Mouse (Mus musculus): ENCODE data around the gene Cic.

Gene Cic

DNA sequence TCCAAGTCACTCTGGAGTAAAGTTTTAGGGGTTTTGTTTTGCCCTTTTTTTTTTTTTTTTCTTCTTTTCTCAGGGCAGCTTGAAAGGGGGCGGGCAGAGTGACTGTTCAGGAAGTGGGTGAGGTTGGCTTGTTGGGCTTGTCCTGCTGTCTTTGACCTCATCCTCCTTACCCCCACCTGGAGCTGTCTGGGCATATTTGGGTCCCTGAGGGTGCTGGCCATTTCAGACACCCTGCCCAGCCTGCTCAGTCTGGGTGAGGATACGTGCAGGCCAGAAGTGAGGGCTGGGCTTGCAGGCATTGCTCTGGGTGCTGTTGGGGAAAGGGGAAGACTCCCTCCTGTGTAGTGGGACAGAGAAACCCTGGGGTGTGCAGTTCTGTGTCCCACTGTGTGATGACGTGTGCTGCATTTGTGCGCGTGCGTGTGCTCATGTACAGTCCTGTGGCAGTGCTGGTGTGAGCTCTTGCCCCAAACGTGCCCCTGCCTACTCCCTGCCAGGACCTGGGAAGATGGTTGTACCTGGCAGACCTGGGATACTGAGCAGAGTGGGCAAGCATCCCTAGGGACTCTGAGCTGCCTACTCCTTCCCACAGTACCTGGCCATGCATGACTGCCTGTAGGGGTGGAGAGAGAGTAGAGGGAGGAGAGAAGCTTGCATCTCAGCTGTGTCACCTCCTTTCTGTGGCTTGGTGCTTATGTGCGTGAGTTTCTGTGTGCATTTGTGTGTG, 2.2 kb downstream of the Cic start:
- DNase-seq = peak; percentile 12 to 13

GRCm38 (mm10) chr7:25270652-25271633, 3.4 kb downstream of the Cic start:
- peak in 1 of 2 experiments; percentile 18 for DNase-seq

DNA sequence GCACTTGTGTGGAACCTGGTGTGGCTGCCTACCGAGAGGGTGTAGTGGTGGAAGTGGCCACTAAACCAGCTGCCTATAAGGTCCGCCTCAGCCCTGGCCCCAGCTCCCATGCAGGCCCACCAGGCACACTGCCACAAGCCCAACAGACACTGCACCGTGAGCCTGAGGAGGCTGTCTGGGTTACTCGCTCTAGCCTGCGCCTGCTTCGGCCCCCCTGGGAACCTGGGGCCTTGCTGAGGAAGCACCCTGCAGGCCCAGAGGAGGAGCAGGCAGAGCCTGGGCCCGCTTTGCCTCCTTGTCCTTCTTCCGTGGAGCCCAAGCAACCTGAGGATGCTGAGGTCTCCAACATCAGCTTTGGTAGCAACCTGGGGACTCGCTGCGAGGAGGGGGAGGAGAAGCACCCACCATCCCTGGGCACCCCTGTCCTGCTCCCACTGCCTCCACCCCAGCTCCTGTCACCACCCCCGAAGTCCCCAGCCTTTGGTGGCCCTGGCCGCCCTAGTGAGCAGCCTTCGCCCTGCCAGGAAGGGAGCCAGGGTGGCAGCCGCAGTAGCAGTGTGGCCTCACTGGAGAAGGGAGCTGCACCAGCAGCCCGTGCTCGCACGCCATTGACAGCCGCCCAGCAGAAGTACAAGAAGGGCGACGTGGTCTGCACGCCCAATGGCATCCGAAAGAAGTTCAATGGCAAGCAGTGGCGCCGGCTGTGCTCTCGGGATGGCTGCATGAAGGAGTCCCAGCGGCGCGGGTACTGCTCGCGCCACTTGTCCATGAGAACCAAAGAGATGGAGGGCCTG, 4.3 kb downstream of the Cic start:
- peak in 1 of 2 experiments; percentile 21 for DNase-seq

DNA sequence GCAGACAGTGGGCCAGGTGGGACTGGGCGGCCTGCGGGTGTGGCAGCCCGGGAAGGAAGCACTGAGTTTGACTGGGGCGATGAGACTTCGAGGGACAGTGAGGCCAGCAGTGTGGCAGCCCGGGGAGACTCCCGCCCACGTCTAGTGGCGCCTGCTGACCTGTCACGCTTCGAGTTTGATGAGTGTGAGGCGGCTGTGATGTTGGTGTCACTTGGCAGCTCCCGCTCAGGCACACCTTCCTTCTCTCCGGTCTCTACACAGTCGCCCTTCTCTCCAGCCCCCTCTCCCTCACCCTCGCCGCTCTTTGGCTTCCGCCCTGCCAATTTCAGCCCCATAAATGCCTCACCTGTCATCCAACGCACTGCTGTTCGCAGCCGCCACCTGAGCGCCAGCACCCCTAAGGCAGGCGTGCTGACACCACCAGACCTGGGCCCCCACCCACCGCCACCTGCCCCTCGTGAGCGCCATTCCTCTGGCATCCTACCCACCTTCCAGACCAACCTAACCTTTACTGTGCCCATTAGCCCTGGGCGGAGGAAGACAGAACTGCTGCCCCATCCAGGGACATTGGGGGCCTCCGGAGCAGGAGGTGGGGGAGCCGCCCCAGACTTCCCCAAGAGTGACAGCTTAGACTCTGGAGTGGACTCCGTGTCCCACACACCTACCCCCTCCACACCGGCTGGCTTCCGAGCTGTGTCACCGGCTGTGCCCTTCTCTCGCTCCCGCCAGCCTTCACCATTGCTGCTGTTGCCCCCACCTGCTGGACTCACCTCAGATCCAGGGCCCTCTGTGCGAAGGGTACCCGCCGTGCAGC, 5.1 kb downstream of the Cic start:
- no peak for DNase-seq

DNA sequence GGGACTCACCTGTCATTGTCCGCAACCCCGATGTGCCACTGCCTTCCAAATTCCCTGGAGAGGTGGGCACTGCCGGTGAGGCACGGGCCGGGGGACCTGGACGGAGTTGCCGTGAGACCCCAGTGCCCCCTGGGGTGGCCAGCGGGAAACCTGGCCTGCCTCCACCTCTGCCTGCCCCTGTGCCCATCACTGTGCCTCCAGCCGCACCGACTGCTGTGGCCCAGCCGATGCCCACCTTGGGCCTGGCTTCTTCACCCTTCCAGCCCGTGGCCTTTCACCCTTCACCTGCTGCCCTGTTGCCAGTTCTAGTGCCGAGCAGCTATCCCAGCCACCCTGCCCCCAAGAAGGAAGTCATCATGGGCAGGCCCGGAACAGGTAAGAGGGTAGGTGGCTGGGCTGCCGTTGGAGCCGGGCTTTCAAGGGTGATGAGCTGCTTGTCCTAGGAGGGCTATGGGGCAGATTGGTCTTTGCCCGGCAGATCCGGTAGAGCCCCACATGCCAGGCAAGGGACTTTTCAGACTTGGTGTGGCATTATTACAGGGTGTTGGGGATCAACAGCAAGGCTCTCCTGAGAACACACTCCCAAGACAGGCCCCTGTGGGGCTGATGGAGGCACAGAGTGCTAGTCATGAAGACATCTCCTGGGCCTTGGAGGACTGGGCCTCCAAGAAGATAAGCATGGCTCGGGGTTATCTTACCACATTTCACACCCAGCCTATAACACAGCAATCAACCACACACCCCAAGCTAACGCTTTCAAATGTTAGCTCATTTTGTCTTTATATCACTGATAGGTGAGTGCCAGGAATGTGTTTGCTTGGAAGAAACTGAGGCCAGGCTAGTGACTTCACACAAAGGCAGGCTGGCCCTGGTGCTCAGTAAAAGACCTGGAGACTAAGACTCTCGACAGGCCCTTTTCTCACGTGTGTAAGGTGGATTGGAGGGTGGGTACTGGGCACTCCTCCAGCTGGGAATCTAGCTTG, 6.0 kb downstream of the Cic start:
- peak in 1 of 2 experiments; percentile 50 for DNase-seq

- DNase-seq = no peak
Observed at GRCm38 (mm10) chr7:25274571-25274970, 7.1 kb downstream of the Cic start.

DNA sequence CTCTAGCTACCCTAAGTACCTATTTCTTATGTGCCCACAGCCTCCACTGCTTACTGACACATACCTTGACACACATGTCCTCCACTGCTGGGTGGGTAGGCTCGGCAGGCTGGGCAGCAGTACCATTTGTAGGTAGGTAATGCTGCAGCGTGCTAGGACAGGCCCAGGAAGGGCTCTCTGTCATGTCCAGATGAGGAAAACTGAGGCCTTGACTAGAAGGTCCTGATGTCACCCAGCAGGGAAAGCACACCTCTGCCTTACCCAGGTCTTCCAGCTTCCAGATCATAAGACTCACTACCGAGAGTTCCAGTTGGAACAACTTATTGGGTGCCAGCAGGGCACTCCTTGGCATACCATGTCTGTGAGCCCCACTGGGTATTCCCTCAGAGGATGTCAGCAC, 7.5 kb downstream of the Cic start:
- DNase-seq = no peak

GRCm38 (mm10) chr7:25275555-25276298, 8.2 kb downstream of the Cic start:
- DNase-seq = no peak

DNA sequence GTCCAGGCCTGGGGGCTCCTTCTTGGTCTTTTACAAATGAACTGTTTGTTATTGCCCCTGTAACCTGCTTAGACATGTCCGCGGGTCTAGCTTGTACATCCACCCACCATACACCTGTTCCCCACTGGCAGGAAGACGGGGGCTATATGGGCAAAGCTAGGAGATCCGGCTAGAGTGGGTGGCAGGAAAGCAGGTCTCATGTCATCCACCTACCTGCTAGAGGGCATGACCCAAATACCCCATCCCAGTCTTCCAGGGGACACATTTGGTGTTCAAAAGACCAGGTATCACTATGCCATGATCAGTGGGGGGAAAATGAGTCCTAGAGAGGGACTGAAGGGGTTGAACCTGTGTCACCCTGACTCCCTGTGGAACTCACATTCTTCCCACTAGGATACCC, 9.9 kb downstream of the Cic start:
- peak in 1 of 2 experiments; percentile 18 for DNase-seq

DNA sequence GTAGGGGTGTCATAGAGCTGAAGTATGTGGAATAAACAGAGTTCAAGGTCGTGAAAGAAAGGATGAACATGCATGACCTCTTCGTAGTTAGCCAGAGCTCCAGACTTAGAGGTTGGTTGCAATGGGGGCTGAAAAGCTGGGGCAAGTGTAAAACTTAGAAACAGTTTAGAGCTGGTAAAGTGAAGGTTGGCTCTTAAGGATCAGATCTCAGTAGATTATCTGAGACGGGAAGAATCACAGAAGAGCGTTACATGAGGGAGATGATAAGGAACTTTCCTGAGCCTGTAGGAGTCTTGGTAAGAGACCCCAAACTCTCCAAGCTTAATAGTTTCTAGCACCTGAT, 10.5 kb downstream of the Cic start:
- DNase-seq = no peak

DNA sequence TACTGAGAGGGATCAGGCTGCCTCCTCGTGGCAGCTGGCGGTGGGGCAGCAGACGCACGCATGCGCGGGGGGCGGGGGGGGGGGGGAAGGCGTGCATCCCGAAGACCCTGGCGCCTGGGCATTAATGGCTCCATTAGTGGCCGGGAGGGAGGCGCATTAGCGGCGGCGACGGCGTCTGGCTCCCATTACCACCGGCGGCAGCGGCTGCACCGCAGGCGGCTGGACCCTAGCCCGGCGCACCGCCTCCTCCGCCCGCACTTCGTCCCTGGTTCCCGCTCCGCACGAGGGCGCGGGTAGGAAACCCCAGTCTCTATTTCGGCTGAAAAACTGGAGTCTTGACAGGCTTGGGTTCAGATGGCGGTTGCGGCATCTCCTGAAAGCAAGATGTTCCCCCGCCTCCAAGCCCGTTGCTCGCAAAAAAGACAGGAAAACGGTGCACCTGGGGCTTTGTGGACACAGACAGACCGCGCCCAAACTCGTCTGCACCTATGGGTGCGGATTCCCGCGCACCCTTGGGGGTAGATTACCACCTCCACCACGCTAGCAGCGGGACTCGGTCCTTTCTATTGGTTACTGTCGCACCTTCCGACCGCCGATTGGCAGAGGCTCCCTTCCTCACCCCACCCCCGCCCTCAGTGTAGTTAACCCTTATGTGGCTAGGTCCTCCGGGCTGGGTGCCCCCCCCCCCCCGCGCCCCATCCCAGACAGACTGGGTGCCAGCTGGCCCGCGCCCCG, 11.0 kb downstream of the Cic start:
- DNase-seq = peak; percentile 89 to 90

GRCm38 (mm10) chr7:25279076-25279860, 11.8 kb downstream of the Cic start:
- peak; percentile 94 to 95 for DNase-seq

GRCm38 (mm10) chr7:25279861-25280791, 12.6 kb downstream of the Cic start:
- peak in 1 of 2 experiments; percentile 64 for DNase-seq

DNA sequence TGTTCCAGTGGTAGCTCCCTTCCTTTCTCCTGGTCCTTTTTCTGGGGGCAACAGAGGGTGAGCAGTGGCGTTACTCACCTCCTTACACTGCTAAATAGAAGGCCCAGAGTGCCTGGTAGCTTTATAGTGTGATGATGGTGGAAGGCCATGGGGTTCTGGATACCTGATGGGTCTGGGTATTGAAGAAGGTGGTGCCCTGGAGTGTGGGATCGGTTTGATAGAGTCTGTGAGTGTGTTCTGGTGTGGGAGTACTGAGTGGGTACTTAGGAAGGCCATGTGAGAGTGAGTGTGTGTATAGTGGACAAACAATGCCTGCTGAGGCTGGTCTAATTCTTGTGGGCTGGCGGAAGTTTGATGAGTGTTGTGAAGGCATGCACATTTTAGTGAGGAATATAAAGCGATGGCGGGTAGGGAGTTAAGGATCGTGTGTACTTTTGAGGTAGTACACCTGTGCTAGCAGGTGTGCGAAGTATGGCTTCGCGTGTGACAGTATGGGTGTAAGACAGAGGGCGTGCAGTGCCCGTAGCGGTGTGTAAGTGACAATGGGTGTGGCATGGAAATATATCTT, 13.7 kb downstream of the Cic start:
- DNase-seq = no peak

DNA sequence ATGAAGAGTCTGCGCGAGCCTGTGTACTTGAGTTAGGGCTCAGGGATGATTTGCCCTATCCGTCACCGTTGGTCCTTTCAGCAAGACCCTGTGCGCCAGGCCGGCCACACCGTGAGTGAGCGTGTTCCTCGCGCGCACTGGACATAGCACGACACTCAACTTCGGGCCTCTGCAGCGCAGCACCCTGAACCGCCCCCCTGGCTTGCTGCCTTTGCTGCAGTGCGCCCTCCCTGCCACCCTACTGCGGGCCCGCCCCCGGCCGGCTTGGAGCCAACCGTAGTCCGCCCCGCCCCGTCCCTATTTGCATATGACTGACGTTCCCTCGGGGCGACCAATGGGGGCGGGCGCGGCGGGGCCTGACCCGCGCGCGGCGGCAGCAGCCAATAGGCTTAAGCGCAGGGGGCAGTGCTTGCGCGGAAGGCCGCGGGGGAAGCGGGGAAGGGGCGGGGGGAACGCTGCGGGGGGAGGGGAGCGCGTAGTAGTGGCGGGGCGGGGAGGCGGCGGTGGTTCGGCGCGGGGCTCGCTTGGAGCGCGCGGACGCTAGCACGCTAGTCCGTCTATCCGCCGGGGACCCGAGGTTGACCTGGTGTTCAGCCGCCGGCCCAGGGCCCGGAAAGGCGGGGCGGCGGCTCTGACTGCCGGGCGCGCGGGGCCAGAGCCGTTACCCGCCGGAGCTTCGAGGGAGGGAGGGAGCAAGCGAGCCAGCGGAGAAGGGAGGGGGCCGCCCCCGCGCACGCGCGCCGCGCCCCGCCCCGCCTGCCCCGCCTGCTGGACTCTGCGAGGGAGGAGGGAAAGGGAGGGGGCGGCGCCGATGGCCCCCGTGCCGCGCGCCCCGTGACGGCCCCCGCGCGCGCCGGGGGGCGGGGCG, 14.5 kb downstream of the Cic start:
- peak; percentile 99 for DNase-seq

- peak; percentile 67 to 70 for DNase-seq
Observed at GRCm38 (mm10) chr7:25282731-25283211, 15.3 kb downstream of the Cic start.
